Comparison of ENCODE assay signal across 14 mouse cellular contexts in genomic region chr1:39123081-39123812, GRCm38 (mm10).
DNase-seq lines count a peak whose midpoint lies in the region; ATAC-seq and TF ChIP-seq lines count a peak whose summit lies in the region.
"Had no signal": no experiment of that assay in that cellular context is flagged by ENCODE, and none has a peak within 500 bp of the region (broad histone marks: within the 10 kb centered on the region; RNA-seq: fewer than 3 reads in every experiment).

No protein-coding gene starts in this region.

- no peaks in the 10 kb centered on the region for H3K27me3 ChIP-seq in forebrain, postnatal 0 days (ENCODE audit: insufficient read depth, low read length)
- no peaks in the 10 kb centered on the region for H3K27me3 ChIP-seq in forebrain, embryonic 11.5 days (ENCODE audit: control insufficient read depth, insufficient read depth, low read length)
- no peaks in the 10 kb centered on the region for H3K27me3 ChIP-seq in lung, embryonic 14.5 days (ENCODE audit: insufficient read depth, low read length)
- H3K27me3 ChIP-seq in hindbrain, embryonic 13.5 days: no peaks in the 10 kb centered on the region
- no peaks in the 10 kb centered on the region for H3K27me3 ChIP-seq in neural tube, embryonic 13.5 days
- H3K27me3 ChIP-seq: forebrain, embryonic 15.5 days; hindbrain, embryonic 15.5 days; limb, embryonic 13.5 days had no signal

- H3K27ac ChIP-seq in forebrain, postnatal 0 days (ENCODE audit: low read depth, low read length): no peak overlapping the region
- H3K27ac ChIP-seq in forebrain, embryonic 11.5 days (ENCODE audit: low read depth, low read length): no peak overlapping the region
- no peak overlapping the region for H3K27ac ChIP-seq in lung, embryonic 14.5 days (ENCODE audit: low read depth)
- H3K27ac ChIP-seq in hindbrain, embryonic 13.5 days: peak overlapping the region; percentile 14; the same call in 1 of the 2 replicates
- 0 out of 2 replicates have a peak overlapping the region, but pooled peaks have one; percentile 3 for H3K27ac ChIP-seq in neural tube, embryonic 13.5 days (replicated peaks)
- H3K27ac ChIP-seq: forebrain, embryonic 15.5 days; hindbrain, embryonic 15.5 days; limb, embryonic 13.5 days had no signal

- no peaks in the 10 kb centered on the region for H3K4me1 ChIP-seq in forebrain, postnatal 0 days (ENCODE audit: insufficient read depth)
- H3K4me1 ChIP-seq in forebrain, embryonic 11.5 days (replicated peaks; ENCODE audit: control insufficient read depth, insufficient read depth, low read length): no peaks in the 10 kb centered on the region
- no peaks in the 10 kb centered on the region for H3K4me1 ChIP-seq in lung, embryonic 14.5 days (ENCODE audit: insufficient read depth)
- peaks cover 12% of the 10 kb centered on the region; the same call in 1 of the 2 replicates for H3K4me1 ChIP-seq in hindbrain, embryonic 13.5 days (replicated peaks)
- peaks cover 8% of the 10 kb centered on the region; the same call in 1 of the 2 replicates for H3K4me1 ChIP-seq in neural tube, embryonic 13.5 days (replicated peaks)
- H3K4me1 ChIP-seq: forebrain, embryonic 15.5 days; hindbrain, embryonic 15.5 days; limb, embryonic 13.5 days had no signal

- WGBS in forebrain, postnatal 0 days: 75% methylated on average over 10 of the region's 10 CpGs
- 67% methylated on average over 10 of the region's 10 CpGs for WGBS in forebrain, embryonic 11.5 days
- WGBS in lung, embryonic 14.5 days: 29% methylated on average over 10 of the region's 10 CpGs
- 63% methylated on average over 10 of the region's 10 CpGs for WGBS in hindbrain, embryonic 13.5 days
- 59% methylated on average over 10 of the region's 10 CpGs for WGBS in neural tube, embryonic 13.5 days

- no peaks in the 10 kb centered on the region for H3K9me3 ChIP-seq in forebrain, postnatal 0 days (ENCODE audit: low read length)
- no peaks in the 10 kb centered on the region; the same call in 1 of the 2 replicates for H3K9me3 ChIP-seq in forebrain, embryonic 11.5 days (ENCODE audit: control insufficient read depth, low read length)
- no peaks in the 10 kb centered on the region for H3K9me3 ChIP-seq in lung, embryonic 14.5 days (ENCODE audit: low read depth, low read length)
- no peaks in the 10 kb centered on the region for H3K9me3 ChIP-seq in hindbrain, embryonic 13.5 days
- H3K9me3 ChIP-seq in neural tube, embryonic 13.5 days: no peaks in the 10 kb centered on the region
- H3K9me3 ChIP-seq: forebrain, embryonic 15.5 days; hindbrain, embryonic 15.5 days; limb, embryonic 13.5 days had no signal

- H3K4me2 ChIP-seq in forebrain, postnatal 0 days (ENCODE audit: low read depth): no peak overlapping the region
- no peak overlapping the region for H3K4me2 ChIP-seq in forebrain, embryonic 11.5 days (ENCODE audit: low read depth, low read length, severe bottlenecking)
- H3K4me2 ChIP-seq in lung, embryonic 14.5 days: no peak overlapping the region
- H3K4me2 ChIP-seq in hindbrain, embryonic 13.5 days: no peak overlapping the region
- H3K4me2 ChIP-seq in neural tube, embryonic 13.5 days: no peak overlapping the region
- H3K4me2 ChIP-seq: forebrain, embryonic 15.5 days; hindbrain, embryonic 15.5 days; limb, embryonic 13.5 days had no signal

- ATAC-seq in forebrain, postnatal 0 days: peak; percentile 43
- no peak for ATAC-seq in forebrain, embryonic 11.5 days (replicated peaks; ENCODE audit: low FRiP score)
- ATAC-seq in lung, embryonic 14.5 days (ENCODE audit: insufficient read depth): no peak
- peak; percentile 36; the same call in 1 of the 2 replicates for ATAC-seq in hindbrain, embryonic 13.5 days (ENCODE audit: low FRiP score)
- peak; percentile 36; the same call in 1 of the 2 replicates for ATAC-seq in neural tube, embryonic 13.5 days (ENCODE audit: low read depth)
- ATAC-seq: forebrain, embryonic 15.5 days had no signal

- no peaks in the 10 kb centered on the region for H3K36me3 ChIP-seq in forebrain, postnatal 0 days (ENCODE audit: insufficient read depth)
- no peaks in the 10 kb centered on the region for H3K36me3 ChIP-seq in forebrain, embryonic 11.5 days (ENCODE audit: control insufficient read depth, insufficient read depth, low read length)
- H3K36me3 ChIP-seq in lung, embryonic 14.5 days (ENCODE audit: insufficient read depth): no peaks in the 10 kb centered on the region
- no peaks in the 10 kb centered on the region for H3K36me3 ChIP-seq in hindbrain, embryonic 13.5 days
- no peaks in the 10 kb centered on the region for H3K36me3 ChIP-seq in neural tube, embryonic 13.5 days
- H3K36me3 ChIP-seq: forebrain, embryonic 15.5 days; hindbrain, embryonic 15.5 days; limb, embryonic 13.5 days had no signal

- no peak overlapping the region for H3K9ac ChIP-seq in forebrain, postnatal 0 days
- H3K9ac ChIP-seq in forebrain, embryonic 11.5 days (ENCODE audit: low read length): no peak overlapping the region
- H3K9ac ChIP-seq in lung, embryonic 14.5 days: no peak overlapping the region
- H3K9ac ChIP-seq in hindbrain, embryonic 13.5 days: no peak overlapping the region
- H3K9ac ChIP-seq in neural tube, embryonic 13.5 days: no peak overlapping the region
- H3K9ac ChIP-seq: forebrain, embryonic 15.5 days; hindbrain, embryonic 15.5 days; limb, embryonic 13.5 days had no signal

- DNase-seq in forebrain, postnatal 0 days: no peak
- no peak for DNase-seq in forebrain, embryonic 11.5 days (ENCODE audit: low spot score)
- DNase-seq in lung, embryonic 14.5 days: peak; percentile 4
- no peak for DNase-seq in lung, postnatal 4 days
- no peak for DNase-seq in adrenal gland, postnatal 14 days
- DNase-seq in spleen, postnatal 10 days (ENCODE audit: low spot score in 2 of 2): no peak
- DNase-seq: adrenal gland, adult 8-10 months; cerebellum, postnatal 25 days; kidney, postnatal 14 days had no signal

- no peak overlapping the region for H3K4me3 ChIP-seq in forebrain, postnatal 0 days (ENCODE audit: low read depth, low read length)
- H3K4me3 ChIP-seq in forebrain, embryonic 11.5 days (ENCODE audit: low read depth, low read length): no peak overlapping the region
- H3K4me3 ChIP-seq in lung, embryonic 14.5 days (ENCODE audit: low read depth, low read length): no peak overlapping the region
- H3K4me3 ChIP-seq in hindbrain, embryonic 13.5 days: no peak overlapping the region
- H3K4me3 ChIP-seq in neural tube, embryonic 13.5 days: no peak overlapping the region
- H3K4me3 ChIP-seq: forebrain, embryonic 15.5 days; hindbrain, embryonic 15.5 days; limb, embryonic 13.5 days had no signal

- TF ChIP-seq CTCF in forebrain, postnatal 0 days (IDR thresholded peaks at IDR 0.05; ENCODE audit: low read depth): no peak
- no peak for TF ChIP-seq CTCF in lung, embryonic 14.5 days (IDR thresholded peaks at IDR 0.05; ENCODE audit: low read depth)

Comparison
In these comparisons a context has a peak if more than half of its experiments do, and no peak if none do; other contexts are left out.
1. ATAC-seq: peak in forebrain, postnatal 0 days (single experiment), hindbrain, embryonic 13.5 days (single experiment) and neural tube, embryonic 13.5 days (single experiment); none in forebrain, embryonic 11.5 days (single experiment) and lung, embryonic 14.5 days (single experiment).
2. H3K27ac ChIP-seq: peak in hindbrain, embryonic 13.5 days (single experiment) and neural tube, embryonic 13.5 days (single experiment); none in forebrain, postnatal 0 days (single experiment), forebrain, embryonic 11.5 days (single experiment) and lung, embryonic 14.5 days (single experiment).